Mouse (Mus musculus) midbrain, embryonic 16.5 days (tissue): ENCODE results near the gene Akr1c12. TPM values are rescaled to one million over a fixed set of nuclear protein-coding genes. Genes with fewer than 3 reads are reported as not detected.
"Not testable (repeated sequence)": the region's sequence is repeated elsewhere in the genome, so short reads cannot be mapped to it uniquely, and the experiment has no call there.

ENCODE experiments used
- ATAC-seq: fragments of 200-750 bp; cut with Nextera tagmentation; 2 replicates; pipeline ENCODE4 v1.8.0; 2017; ENCODE audit warnings: moderate TSS enrichment
- H3K27ac ChIP-seq: fragments of 300-500 bp; sonication (generic); 2 replicates; pipeline ENCODE4 v1.5.1; 2014; ENCODE audit warnings: mild to moderate bottlenecking, low read length, mixed read lengths
- H3K27me3 ChIP-seq: fragments of 300-500 bp; sonication (generic); 2 replicates; pipeline ENCODE4 v1.6.1; 2014; ENCODE audit warnings: low read depth, low read length, mixed read lengths; ENCODE audit not compliant: control insufficient read depth, insufficient read depth
- H3K36me3 ChIP-seq: fragments of 300-500 bp; sonication (generic); 2 replicates; pipeline ENCODE4 v1.6.1; 2014; ENCODE audit warnings: mild to moderate bottlenecking, low read length, moderate library complexity, mixed read lengths; ENCODE audit not compliant: control insufficient read depth, insufficient read depth
- H3K4me1 ChIP-seq: fragments of 300-500 bp; sonication (generic); 2 replicates; pipeline ENCODE4 v1.6.1; 2014; ENCODE audit warnings: mild to moderate bottlenecking, low read length, mixed read lengths; ENCODE audit not compliant: control insufficient read depth, insufficient read depth
- H3K4me2 ChIP-seq: fragments of 300-500 bp; sonication (generic); 2 replicates; pipeline ENCODE4 v1.6.1; 2014; ENCODE audit warnings: mild to moderate bottlenecking, low read length, mixed read lengths
- H3K4me3 ChIP-seq: fragments of 300-500 bp; sonication (generic); 2 replicates; pipeline ENCODE4 v1.5.1; 2014; ENCODE audit warnings: low read depth, mild to moderate bottlenecking, low read length, moderate library complexity, mixed read lengths
- H3K9ac ChIP-seq: fragments of 300-500 bp; sonication (generic); 2 replicates; pipeline ENCODE4 v1.6.1; 2014; ENCODE audit warnings: low read depth, low read length, mixed read lengths
- H3K9me3 ChIP-seq: fragments of 300-500 bp; sonication (generic); replicated peaks from 2 replicates; pipeline ENCODE4 v1.6.1; 2014; ENCODE audit warnings: mild to moderate bottlenecking, low read length, mixed read lengths; ENCODE audit not compliant: control insufficient read depth, poor library complexity, severe bottlenecking
- WGBS: fragments of 180-500 bp; shearing (Covaris S2); extraction: QIAGEN DNeasy Blood & Tissue Kit; methylation state at CpG from one replicate; pipeline ENCODE4 v1.1.7; 2014; 5-methylcytosine and 5-hydroxymethylcytosine counted together
- polyA plus RNA-seq: library from polyadenylated mRNA; unstranded; fragments of >200 nt; fragmentation: Nextera tagmentation; extraction: Ambion mirVana; gene quantifications from 2 replicates; pipeline ENCODE4 v1.2.1, GENCODE M21; 2015

The Akr1c12 gene
- polyA plus RNA-seq, 1 experiment from 2014 or later: 0.23 TPM

GRCm38 (mm10) chr13:4265047-4265446 lies 14.2 kb downstream of the Akr1c12 start:
- no peak for ATAC-seq
- Histone ChIP-seq H3K9ac (no peak overlapping the region), H3K4me1 (no peaks in the 10 kb centered on the region), H3K9me3 (no peaks in the 10 kb centered on the region), H3K4me2 (no peak overlapping the region), H3K27ac (no peak overlapping the region), H3K4me3 (no peak overlapping the region), H3K27me3 (no peaks in the 10 kb centered on the region), H3K36me3 (no peaks in the 10 kb centered on the region)
- 93% methylated on average over 2 of the region's 2 CpGs for WGBS

DNA sequence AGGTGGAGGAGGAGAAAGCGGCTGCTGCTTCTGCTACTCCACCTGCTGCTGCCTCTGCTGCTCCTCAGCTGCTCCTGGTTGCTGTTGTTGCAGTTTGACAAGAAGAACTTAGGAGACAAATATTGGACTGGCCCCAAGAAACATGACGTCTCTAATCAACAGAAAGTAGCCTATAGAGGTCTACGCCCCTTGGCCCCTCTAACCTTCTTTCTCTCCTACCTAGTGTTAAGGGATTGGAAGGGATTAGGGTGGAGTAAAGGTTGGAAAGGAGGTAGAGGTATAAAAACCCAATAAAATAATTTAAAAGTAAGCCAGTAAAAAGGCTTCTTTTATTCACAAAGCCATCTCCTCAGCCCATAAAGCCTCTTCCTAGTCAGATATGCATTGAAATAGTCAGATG lies 14.6 kb downstream of the Akr1c12 start:
- H3K4me1 ChIP-seq: no peaks in the 10 kb centered on the region
- no peak overlapping the region for H3K4me2 ChIP-seq
- H3K9me3 ChIP-seq: no peaks in the 10 kb centered on the region
- H3K27ac ChIP-seq: no peak overlapping the region
- no peak overlapping the region for H3K4me3 ChIP-seq
- no peak overlapping the region for H3K9ac ChIP-seq
- no peaks in the 10 kb centered on the region for H3K27me3 ChIP-seq
- H3K36me3 ChIP-seq: no peaks in the 10 kb centered on the region
- WGBS: 84% methylated on average over 3 of the region's 3 CpGs
- no peak for ATAC-seq

DNA sequence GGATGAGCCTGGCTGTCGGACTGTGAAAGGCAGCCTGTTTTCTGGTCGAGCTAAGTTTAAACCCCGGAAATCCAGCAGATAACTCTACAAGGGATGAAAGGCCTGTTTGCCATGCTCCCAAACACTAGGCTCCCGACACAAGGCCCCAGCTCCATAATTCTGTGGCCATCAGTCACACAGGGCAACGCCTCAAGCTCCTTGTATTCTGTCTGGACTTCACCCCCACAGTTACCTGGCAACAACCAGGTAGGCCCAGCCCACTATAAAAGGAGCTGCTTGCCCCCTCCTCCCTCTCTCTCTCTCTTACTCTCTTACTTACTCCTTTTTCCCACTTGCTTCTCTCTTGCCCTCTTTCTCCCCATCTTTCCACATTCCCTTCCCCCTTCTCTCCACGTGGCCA lies 21.9 kb downstream of the Akr1c12 start:
- Histone ChIP-seq H3K4me3 (no peak overlapping the region), H3K27me3 (no peaks in the 10 kb centered on the region), H3K27ac (no peak overlapping the region), H3K4me1 (no peaks in the 10 kb centered on the region), H3K4me2 (no peak overlapping the region), H3K36me3 (no peaks in the 10 kb centered on the region), H3K9me3 (no peaks in the 10 kb centered on the region), H3K9ac (no peak overlapping the region)
- WGBS: 86% methylated on average over 6 of the region's 6 CpGs
- ATAC-seq: no peak

DNA sequence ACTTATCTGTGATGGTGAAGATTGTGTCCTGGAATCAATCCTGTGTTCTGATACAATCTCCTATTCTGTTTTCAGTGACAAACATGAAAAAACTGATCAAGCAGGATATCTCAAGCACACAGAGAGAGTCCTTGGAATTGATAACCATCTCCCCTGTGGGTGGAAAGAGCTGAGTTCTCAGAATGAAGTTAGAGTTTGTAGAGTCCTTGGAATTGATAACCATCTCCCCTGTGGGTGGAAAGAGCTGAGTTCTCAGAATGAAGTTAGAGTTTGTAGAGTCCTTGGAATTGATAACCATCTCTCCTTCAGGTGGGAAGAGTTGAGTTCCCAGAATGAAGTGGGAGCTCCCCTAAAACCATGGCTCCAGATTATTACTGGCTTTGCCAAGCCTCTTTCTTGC lies 22.3 kb downstream of the Akr1c12 start:
- H3K4me1 ChIP-seq, H3K9me3 ChIP-seq, H3K4me2 ChIP-seq, H3K27me3 ChIP-seq, H3K27ac ChIP-seq, H3K9ac ChIP-seq, ATAC-seq, H3K36me3 ChIP-seq, H3K4me3 ChIP-seq: not testable (repeated sequence)

- Histone ChIP-seq H3K27me3 (no peaks in the 10 kb centered on the region), H3K4me2 (no peak overlapping the region), H3K9me3 (no peaks in the 10 kb centered on the region), H3K27ac (no peak overlapping the region), H3K9ac (no peak overlapping the region), H3K36me3 (no peaks in the 10 kb centered on the region), H3K4me3 (no peak overlapping the region), H3K4me1 (no peaks in the 10 kb centered on the region)
- ATAC-seq: no peak
- 52% methylated on average over 3 of the region's 3 CpGs for WGBS
These were observed 29.9 kb downstream of the Akr1c12 start for GRCm38 (mm10) chr13:4249347-4249746.

GRCm38 (mm10) chr13:4244861-4245559 lies 34.2 kb downstream of the Akr1c12 start:
- WGBS: 3% methylated on average over 13 of the region's 13 CpGs
- H3K27me3 ChIP-seq: no peaks in the 10 kb centered on the region
- H3K36me3 ChIP-seq: no peaks in the 10 kb centered on the region
- peak overlapping the region; percentile 69 for H3K9ac ChIP-seq
- peak overlapping the region; percentile 62 for H3K4me2 ChIP-seq
- peak overlapping the region; percentile 44 for H3K4me3 ChIP-seq
- no peaks in the 10 kb centered on the region for H3K9me3 ChIP-seq
- peak overlapping the region; percentile 53 for H3K27ac ChIP-seq
- peak; percentile 98 for ATAC-seq
- no peaks in the 10 kb centered on the region for H3K4me1 ChIP-seq

GRCm38 (mm10) chr13:4233536-4234172 lies 45.6 kb downstream of the Akr1c12 start:
- ATAC-seq: no peak
- H3K9me3 ChIP-seq: no peaks in the 10 kb centered on the region
- H3K9ac ChIP-seq: no peak overlapping the region
- H3K4me1 ChIP-seq: no peaks in the 10 kb centered on the region
- no peaks in the 10 kb centered on the region for H3K36me3 ChIP-seq
- no peak overlapping the region for H3K4me2 ChIP-seq
- WGBS: 83% methylated on average over 3 of the region's 3 CpGs
- no peak overlapping the region for H3K4me3 ChIP-seq
- no peak overlapping the region for H3K27ac ChIP-seq
- no peaks in the 10 kb centered on the region for H3K27me3 ChIP-seq

DNA sequence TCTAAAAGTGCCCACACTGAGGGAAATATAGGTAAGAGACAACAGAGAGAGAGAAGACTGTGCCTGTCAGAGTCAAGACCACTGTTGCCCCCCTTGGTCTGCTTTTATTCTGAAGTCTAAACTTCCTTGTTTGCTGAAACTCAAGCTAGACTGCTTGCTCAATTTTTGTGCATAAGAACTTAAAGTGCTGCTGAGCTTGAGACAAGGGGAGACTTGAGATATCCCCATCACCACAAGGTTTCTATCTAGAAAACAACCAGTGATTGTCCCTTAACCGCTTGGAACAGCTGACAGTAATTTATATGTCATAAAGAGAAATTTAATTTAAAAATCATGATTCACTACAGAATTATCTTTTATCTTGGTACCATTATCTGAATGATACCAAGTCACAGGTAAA lies 46.1 kb downstream of the Akr1c12 start:
- Histone ChIP-seq H3K27ac (no peak overlapping the region), H3K4me3 (no peak overlapping the region), H3K27me3 (no peaks in the 10 kb centered on the region), H3K36me3 (no peaks in the 10 kb centered on the region), H3K9me3 (no peaks in the 10 kb centered on the region), H3K9ac (no peak overlapping the region), H3K4me1 (no peaks in the 10 kb centered on the region), H3K4me2 (no peak overlapping the region)
- ATAC-seq: no peak
- 94% methylated on average over 1 of the region's 1 CpGs for WGBS

- H3K27ac ChIP-seq: no peak overlapping the region
- H3K4me1 ChIP-seq: no peaks in the 10 kb centered on the region
- no peaks in the 10 kb centered on the region for H3K9me3 ChIP-seq
- no peak overlapping the region for H3K4me3 ChIP-seq
- no peaks in the 10 kb centered on the region for H3K27me3 ChIP-seq
- H3K36me3 ChIP-seq: no peaks in the 10 kb centered on the region
- no peak for ATAC-seq
- H3K4me2 ChIP-seq: no peak overlapping the region
- WGBS: 95% methylated on average over 8 of the region's 8 CpGs
- H3K9ac ChIP-seq: no peak overlapping the region
These were observed 48.2 kb downstream of the Akr1c12 start for GRCm38 (mm10) chr13:4230841-4231623.
